Mouse (Mus musculus) megakaryocyte, embryonic 14.5 days (primary cell): ENCODE results near the gene Cbx8. TPM values are rescaled to one million over a fixed set of nuclear protein-coding genes. Genes with fewer than 3 reads are reported as not detected.
A peak's percentile ranks its signal among the peaks of the same experiment; 100 is the strongest.

Experiments
- H3K27me3 ChIP-seq: replicated peaks from 2 replicates; pipeline ENCODE3; 2012; ENCODE audit warnings: inconsistent platforms
- H3K36me3 ChIP-seq: replicated peaks from 2 replicates; pipeline ENCODE3; 2012; ENCODE audit warnings: low read length, inconsistent platforms, mixed read lengths
- H3K4me1 ChIP-seq: 2 replicates; pipeline ENCODE4 v1.6.1; 2012; ENCODE audit warnings: inconsistent platforms
- H3K4me3 ChIP-seq: replicated peaks from 2 replicates; pipeline ENCODE3; 2012; ENCODE audit warnings: moderate library complexity, mild to moderate bottlenecking, inconsistent platforms
- H3K9me3 ChIP-seq: 2 replicates; pipeline ENCODE4 v1.6.1; 2012; ENCODE audit warnings: inconsistent platforms
- FLI1 ChIP-seq: IDR thresholded peaks from 2 replicates; pipeline ENCODE4 v1.6.1; 2012; ENCODE audit warnings: low read length, inconsistent platforms, mixed read lengths
- GATA1 ChIP-seq: IDR thresholded peaks from 3 replicates; pipeline ENCODE4 v1.6.1; 2012; ENCODE audit warnings: mixed read lengths, low read length, inconsistent platforms, borderline replicate concordance
- polyA plus RNA-seq: library from polyadenylated mRNA; stranded (reverse); fragments of >175 nt; gene quantifications from 2 replicates; pipeline ENCODE4 v1.2.3, GENCODE M21; 2012; ENCODE audit warnings: low replicate concordance; ENCODE audit not compliant: insufficient read depth

Cbx8 gene
- polyA plus RNA-seq, 1 experiment: 2.7 TPM

GRCm38 (mm10) chr11:119026203-119026602, 14.6 kb downstream of the Cbx8 start:
- no peak for TF ChIP-seq FLI1
- TF ChIP-seq GATA1: no peak

DNA sequence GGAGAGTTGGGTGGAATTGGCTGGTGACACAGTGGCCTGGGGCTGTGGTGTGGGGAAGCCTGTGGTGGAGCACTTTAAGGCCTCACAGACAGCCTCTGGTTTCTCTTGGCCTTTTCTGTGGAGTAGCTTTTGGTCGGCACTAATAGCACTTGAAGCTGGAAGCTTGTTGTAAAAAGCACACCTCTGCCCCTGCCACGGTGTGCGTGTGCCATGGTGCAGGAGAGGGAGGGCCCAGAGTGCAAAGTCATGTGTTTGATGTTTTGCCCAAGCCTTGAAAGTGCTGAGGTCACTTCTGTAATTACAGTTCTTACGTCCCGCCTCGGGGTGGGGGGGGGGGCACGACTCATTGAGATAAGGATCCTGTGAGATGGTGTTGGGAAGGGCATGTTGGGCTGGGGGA, 16.5 kb downstream of the Cbx8 start:
- Histone ChIP-seq H3K27me3 (peaks cover 92% of the 10 kb centered on the region), H3K4me1 (peaks cover 24% of the 10 kb centered on the region), H3K9me3 (no peaks in the 10 kb centered on the region), H3K36me3 (peaks cover 9% of the 10 kb centered on the region), H3K4me3 (no peak overlapping the region)
- no peak for TF ChIP-seq FLI1
- no peak for TF ChIP-seq GATA1

More at GRCm38 (mm10) chr11:119026203-119026602, 14.6 kb downstream of the Cbx8 start:
- Histone ChIP-seq H3K36me3 (peaks cover 9% of the 10 kb centered on the region), H3K9me3 (no peaks in the 10 kb centered on the region), H3K4me3 (no peak overlapping the region), H3K27me3 (peaks cover 90% of the 10 kb centered on the region), H3K4me1 (peaks cover 24% of the 10 kb centered on the region)

GRCm38 (mm10) chr11:119023616-119023980, 17.2 kb downstream of the Cbx8 start:
- Histone ChIP-seq H3K27me3 (peaks cover 92% of the 10 kb centered on the region), H3K36me3 (peaks cover 9% of the 10 kb centered on the region), H3K9me3 (no peaks in the 10 kb centered on the region), H3K4me1 (peaks cover 24% of the 10 kb centered on the region), H3K4me3 (peak overlapping the region; percentile 91)
- TF ChIP-seq GATA1 (no peak), FLI1 (no peak)

- Histone ChIP-seq H3K4me1 (peaks cover 24% of the 10 kb centered on the region), H3K27me3 (peaks cover 92% of the 10 kb centered on the region), H3K9me3 (no peaks in the 10 kb centered on the region), H3K4me3 (peak within 1 kb of the TSS; percentile 91), H3K36me3 (peaks cover 7% of the 10 kb centered on the region)
- TF ChIP-seq GATA1 (no peak), FLI1 (no peak)
Measured at GRCm38 (mm10) chr11:119022895-119023615, 17.7 kb downstream of the Cbx8 start, which contains the start of gene Cbx2. TSS of gene Cbx2 (plus strand) at chr11:119022962.

GRCm38 (mm10) chr11:119022068-119022894, 18.5 kb downstream of the Cbx8 start:
- Histone ChIP-seq H3K36me3 (peaks cover 2% of the 10 kb centered on the region), H3K27me3 (peaks cover 98% of the 10 kb centered on the region), H3K9me3 (no peaks in the 10 kb centered on the region), H3K4me1 (peaks cover 24% of the 10 kb centered on the region), H3K4me3 (peak overlapping the region; percentile 91)
- no peak for TF ChIP-seq GATA1

GRCm38 (mm10) chr11:119021180-119021579, 19.6 kb downstream of the Cbx8 start:
- H3K4me1 ChIP-seq: peaks cover 24% of the 10 kb centered on the region
- TF ChIP-seq FLI1 (no peak), GATA1 (no peak)
- H3K27me3 ChIP-seq: peaks cover 98% of the 10 kb centered on the region
- no peaks in the 10 kb centered on the region for H3K9me3 ChIP-seq
- H3K4me3 ChIP-seq: no peak overlapping the region
- H3K36me3 ChIP-seq: no peaks in the 10 kb centered on the region

- Histone ChIP-seq H3K4me1 (peaks cover under 1% of the 10 kb centered on the region), H3K4me3 (no peak overlapping the region), H3K9me3 (no peaks in the 10 kb centered on the region), H3K36me3 (no peaks in the 10 kb centered on the region), H3K27me3 (peaks cover 84% of the 10 kb centered on the region)
- no peak for TF ChIP-seq GATA1
- no peak for TF ChIP-seq FLI1
Measured at GRCm38 (mm10) chr11:119017506-119017905, 23.3 kb downstream of the Cbx8 start.

- Histone ChIP-seq H3K9me3 (peaks cover 6% of the 10 kb centered on the region; the same call in 1 of the 2 replicates), H3K36me3 (no peaks in the 10 kb centered on the region), H3K4me3 (no peak overlapping the region), H3K4me1 (no peaks in the 10 kb centered on the region), H3K27me3 (peaks cover 69% of the 10 kb centered on the region)
- TF ChIP-seq GATA1 (no peak), FLI1 (no peak)
Measured at GRCm38 (mm10) chr11:119014455-119014854, 26.3 kb downstream of the Cbx8 start.

DNA sequence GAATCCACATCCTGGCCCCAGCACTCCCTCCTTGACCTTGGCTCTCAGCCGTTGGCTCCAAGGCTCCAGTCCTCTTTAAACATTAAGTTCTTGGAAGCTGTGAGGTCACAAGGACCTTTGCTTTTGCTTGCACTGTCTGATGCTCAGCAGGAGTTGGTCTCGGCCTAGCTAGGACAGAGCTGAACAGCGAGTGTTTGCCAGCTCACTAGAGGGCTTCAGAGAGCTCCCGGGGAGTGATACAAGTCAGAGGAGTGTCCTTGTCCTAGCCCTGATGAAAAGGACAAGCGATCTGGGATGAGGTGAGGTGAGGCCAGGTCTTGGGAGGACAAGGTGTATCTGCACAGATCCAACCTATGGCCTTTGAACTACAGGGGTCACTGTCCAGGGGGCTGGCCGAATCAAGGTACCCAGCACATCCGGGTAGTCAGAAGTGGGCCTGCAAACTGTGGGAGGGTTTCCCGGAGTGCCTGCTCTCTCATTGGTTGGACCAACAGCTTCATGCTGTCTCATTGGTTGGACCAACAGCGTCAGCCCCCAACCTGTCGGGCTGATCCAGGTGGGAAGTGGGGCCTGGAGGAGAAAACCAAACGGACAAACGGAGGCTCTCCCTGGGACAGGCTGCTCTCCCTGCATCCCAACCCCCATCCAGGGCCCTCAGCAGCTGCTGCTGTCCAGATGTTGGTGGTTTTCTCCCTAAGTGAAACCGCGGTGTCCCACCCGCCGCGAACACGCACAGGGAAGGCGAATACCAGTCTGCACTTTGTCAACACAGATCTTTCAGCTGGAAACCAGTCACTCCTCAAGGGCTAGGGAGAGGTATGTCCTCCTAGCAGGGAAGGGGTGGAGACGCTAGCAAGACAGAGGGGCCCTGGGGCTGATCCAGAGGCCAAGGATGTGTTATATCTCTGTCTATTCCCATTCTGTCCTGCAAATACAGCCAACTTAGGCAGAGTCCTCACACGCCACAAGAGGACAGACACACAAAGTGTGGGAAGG, 33.0 kb downstream of the Cbx8 start:
- peaks cover 72% of the 10 kb centered on the region for H3K27me3 ChIP-seq
- peaks cover 46% of the 10 kb centered on the region for H3K9me3 ChIP-seq
- H3K4me1 ChIP-seq: peaks cover 8% of the 10 kb centered on the region
- H3K36me3 ChIP-seq: no peaks in the 10 kb centered on the region
- TF ChIP-seq GATA1: no peak
- no peak for TF ChIP-seq FLI1
- no peak overlapping the region for H3K4me3 ChIP-seq

DNA sequence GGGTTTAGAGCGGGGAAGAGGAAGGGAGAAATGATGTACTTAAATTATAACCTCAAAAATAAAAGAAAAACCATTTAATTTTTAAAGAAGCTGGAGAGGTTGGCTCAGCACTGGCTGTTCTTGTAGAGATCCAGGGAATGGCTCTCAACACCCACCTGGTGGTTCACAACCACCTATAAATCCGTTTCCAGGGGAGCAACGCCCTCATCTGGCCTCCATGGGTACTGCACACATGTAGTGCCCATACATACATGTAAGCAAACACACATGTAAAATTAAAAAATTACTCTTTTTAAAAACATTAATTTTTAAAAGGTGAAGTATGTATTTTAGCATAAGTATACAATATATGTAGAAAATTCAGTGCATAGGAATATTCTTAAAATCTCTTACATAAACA, 34.3 kb downstream of the Cbx8 start:
- Histone ChIP-seq H3K4me3 (no peak overlapping the region), H3K9me3 (peaks cover 47% of the 10 kb centered on the region), H3K27me3 (peaks cover 77% of the 10 kb centered on the region), H3K4me1 (peaks cover 8% of the 10 kb centered on the region), H3K36me3 (no peaks in the 10 kb centered on the region)
- TF ChIP-seq FLI1 (no peak), GATA1 (no peak)
